Mouse (Mus musculus): ENCODE data around the gene Gm45208.

Gm45208 gene

GRCm38 (mm10) chrX:7772766-7773165, 50.7 kb downstream of the Gm45208 start:
- CTCF ChIA-PET = no interaction called here

DNA sequence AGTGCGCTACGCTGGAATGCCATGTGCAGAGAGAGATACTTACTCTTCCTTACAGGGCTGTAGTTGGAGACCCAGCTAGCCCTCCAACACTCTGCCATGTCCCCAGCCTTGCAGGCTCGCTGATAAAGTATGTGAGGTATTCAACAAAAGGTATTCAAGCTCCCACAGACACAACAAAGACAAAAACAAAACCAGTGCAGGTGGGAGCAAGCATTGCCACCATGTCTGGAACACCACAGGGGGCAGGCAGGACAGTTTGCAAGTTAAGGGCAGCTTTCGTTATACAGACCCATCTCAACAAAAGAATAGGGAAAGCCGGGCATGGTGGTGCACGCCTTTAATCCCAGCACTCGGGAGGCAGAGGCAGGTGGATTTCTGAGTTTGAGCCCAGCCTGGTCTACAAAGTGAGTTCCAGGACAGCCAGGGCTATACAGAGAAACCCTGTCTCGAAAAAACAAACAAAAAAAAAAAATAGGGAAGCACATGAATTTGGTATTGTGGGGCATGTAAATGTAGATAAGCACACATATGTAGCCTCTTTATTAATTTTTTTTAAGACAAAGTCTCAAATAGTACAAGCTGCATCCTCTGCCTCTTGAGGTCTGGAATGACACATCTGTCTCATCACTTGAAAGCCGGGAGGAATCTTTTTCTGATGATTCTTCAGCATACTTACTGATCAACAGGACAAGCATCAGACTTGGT, 53.6 kb downstream of the Gm45208 start:
- CTCF ChIA-PET = no interaction called here

GRCm38 (mm10) chrX:7776329-7777082, 54.5 kb downstream of the Gm45208 start:
- CTCF ChIA-PET = interaction anchor here (0.5 to 0.7 kb wide), 2 partner anchors 23 to 589 kb away, joined by 3 to 4 read pairs; no protein-coding TSS in a partner anchor

DNA sequence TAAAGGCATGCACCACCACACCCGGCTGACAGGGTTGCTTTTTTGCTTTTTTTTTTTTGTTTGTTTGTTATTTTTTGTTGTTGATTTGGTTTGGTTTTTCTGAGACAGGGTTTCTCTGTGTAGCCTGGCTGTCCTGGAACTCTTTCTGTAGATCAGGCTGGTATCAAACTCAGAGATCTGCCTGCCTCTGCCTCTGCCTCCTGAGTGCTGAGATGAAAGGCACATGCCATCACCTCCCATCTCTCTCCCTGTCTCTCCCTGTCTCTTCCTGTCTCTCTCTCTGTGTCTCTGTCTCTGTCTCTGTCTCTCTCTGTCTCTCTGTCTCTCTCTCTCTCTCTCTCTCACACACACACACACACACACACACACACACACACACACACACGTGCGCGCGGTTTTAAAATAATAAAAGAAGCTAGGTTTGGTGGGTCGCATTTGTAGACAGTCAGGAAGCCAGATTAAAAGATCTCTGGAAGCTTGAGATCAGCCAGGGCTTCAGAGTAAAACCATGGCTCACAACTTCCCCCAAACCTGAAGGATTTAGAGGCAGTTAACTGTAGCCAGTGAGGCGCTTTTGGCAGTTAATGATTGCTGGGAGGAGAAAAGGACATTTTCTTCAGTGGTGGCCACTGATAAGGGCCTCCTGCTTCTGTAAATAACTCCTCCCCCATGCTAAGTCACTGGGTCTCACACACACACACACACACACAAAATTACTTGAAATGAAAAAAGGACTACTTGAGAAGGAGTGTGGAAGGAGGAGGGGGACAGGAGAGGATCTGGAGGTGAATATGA, 56.6 kb downstream of the Gm45208 start:
- CTCF ChIA-PET = interaction anchor here (0.7 kb wide), 1 partner anchor 26 kb away, joined by 4 read pairs; no protein-coding TSS in a partner anchor

DNA sequence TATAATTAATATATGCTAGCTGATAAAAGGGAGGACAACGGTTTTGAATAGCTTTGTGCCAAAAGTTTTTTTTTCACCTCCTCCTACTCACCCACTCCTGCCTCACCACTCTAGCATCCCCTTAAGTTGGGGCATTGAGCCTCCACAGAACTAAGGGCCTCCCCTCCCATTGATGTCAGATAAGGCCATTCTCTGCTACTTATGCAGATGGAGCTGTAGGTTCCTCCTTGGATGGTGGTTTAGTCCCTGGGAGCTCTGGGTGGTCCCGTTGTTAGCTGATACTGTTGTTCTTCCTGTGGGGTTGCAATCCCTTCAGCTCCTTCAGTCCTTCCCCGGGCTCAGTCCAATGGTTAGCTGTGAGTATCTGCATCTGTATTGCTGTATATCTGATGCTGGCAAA, 57.2 kb downstream of the Gm45208 start:
- CTCF ChIA-PET = no interaction called here
